Mouse (Mus musculus) hindbrain, embryonic 10.5 days (tissue): Measurements from ENCODE around the gene Zic1. TPM values are rescaled to one million over a fixed set of nuclear protein-coding genes. Genes with fewer than 3 reads are reported as not detected.

Experiments
- DNase-seq: peaks from one replicate; pipeline ENCODE4 v3.0.0-alpha.2; 2017; ENCODE audit warnings: low spot score
- H3K27ac ChIP-seq: fragments of 300-500 bp; sonication (generic); 2 replicates; pipeline ENCODE4 v1.5.1; 2016; ENCODE audit warnings: mild to moderate bottlenecking, moderate library complexity
- H3K27me3 ChIP-seq: fragments of 300-500 bp; sonication (generic); 2 replicates; pipeline ENCODE4 v1.6.1; 2016; ENCODE audit warnings: mild to moderate bottlenecking; ENCODE audit not compliant: poor library complexity, insufficient read depth, severe bottlenecking
- H3K36me3 ChIP-seq: fragments of 300-500 bp; sonication (generic); 2 replicates; pipeline ENCODE4 v1.6.1; 2016; ENCODE audit warnings: mild to moderate bottlenecking, moderate library complexity
- H3K4me1 ChIP-seq: fragments of 300-500 bp; sonication (generic); replicated peaks from 2 replicates; pipeline ENCODE4 v1.6.1; 2016; ENCODE audit warnings: mild to moderate bottlenecking
- H3K4me3 ChIP-seq: fragments of 300-500 bp; sonication (generic); 2 replicates; pipeline ENCODE4 v1.5.1; 2016; ENCODE audit warnings: mild to moderate bottlenecking, moderate library complexity
- H3K9me3 ChIP-seq: fragments of 300-500 bp; sonication (generic); 2 replicates; pipeline ENCODE4 v1.6.1; 2016; ENCODE audit warnings: mild to moderate bottlenecking, moderate library complexity
- WGBS: fragments of 180-500 bp; shearing (Covaris S2); methylation state at CpG from one replicate; pipeline ENCODE4 v1.1.7; 2016; 5-methylcytosine and 5-hydroxymethylcytosine counted together
- polyA plus RNA-seq: library from polyadenylated mRNA; unstranded; fragments of >200 nt; fragmentation: Nextera tagmentation; extraction: Ambion mirVana; gene quantifications from 2 replicates; pipeline ENCODE4 v1.2.1, GENCODE M21; 2016

Gene Zic1
- polyA plus RNA-seq = 6.9 and 8.1 TPM in 2 replicates

DNA sequence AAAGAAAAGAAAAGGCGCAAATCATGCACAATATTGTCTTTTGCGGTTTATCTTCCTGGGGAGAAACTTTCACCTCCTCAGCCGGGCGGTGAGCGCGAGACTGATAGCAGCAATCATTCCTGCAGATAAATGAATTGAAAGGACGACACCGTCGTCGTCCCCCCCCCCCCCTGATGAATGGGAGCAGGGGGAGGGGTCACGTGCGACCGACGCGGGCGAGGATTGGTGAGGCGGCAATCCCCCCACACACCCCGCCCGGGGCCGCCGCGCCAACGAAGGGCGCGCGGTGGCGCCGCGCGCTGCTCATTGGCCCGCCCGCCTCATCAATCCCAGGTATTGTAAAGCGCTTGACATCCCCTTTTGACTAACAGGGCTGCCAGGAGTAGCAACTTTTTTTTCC is at the start of gene Zic1:
Gene Zic1, minus strand, starts transcription at position 147 of the 400 bp plus-strand sequence.
- Histone ChIP-seq H3K4me3 (peak within 1 kb of the TSS; percentile 69), H3K36me3 (peaks cover 31% of the 10 kb centered on the region), H3K4me1 (peaks cover 42% of the 10 kb centered on the region), H3K27me3 (peaks cover 100% of the 10 kb centered on the region), H3K27ac (peak within 1 kb of the TSS; percentile 94), H3K9me3 (no peaks in the 10 kb centered on the region)
- WGBS = under 1% methylated on average over 33 of the region's 33 CpGs
- DNase-seq = peak; percentile 86

DNA sequence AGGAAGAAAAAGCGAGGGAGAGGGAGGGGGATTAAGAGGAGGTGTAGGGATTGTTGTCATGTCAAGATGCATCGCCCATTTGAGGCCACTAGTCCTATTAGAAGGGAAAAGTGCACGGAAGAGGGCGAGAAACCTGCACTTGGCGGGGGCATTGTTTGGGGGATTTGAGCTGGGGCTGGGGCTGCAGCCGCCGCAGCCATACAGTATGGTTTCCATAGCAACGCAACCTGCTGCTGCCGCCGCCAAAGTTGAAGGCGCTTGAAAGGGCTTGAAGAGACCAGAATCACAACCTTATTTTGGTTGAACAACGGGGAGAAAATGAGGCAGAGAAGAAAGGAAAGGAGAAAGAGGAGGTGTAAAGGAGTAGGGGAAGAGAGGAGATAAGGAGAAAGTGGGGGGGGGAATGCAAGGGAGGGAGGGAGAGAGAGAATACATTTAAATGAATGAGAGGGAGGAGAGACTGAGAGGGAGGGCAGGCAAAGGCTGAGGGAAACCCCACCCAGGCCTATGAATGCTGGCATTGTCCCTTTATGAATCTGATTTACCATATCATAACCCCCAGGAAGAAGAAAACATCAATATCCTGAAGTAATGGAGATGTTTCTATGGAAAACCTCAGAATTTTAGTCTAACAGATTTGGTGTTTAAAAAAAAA is 48.5 kb upstream of the Zic1 start:
- H3K4me3 ChIP-seq = peak overlapping the region; percentile 24
- 0 out of 2 replicates have a peak, but pooled peaks cover 2% of the 10 kb centered on the region for H3K9me3 ChIP-seq
- H3K4me1 ChIP-seq = peaks cover 39% of the 10 kb centered on the region
- DNase-seq = peak; percentile 55
- 2% methylated on average over 12 of the region's 12 CpGs for WGBS
- 0 out of 2 replicates have a peak overlapping the region, but pooled peaks have one; percentile 45 for H3K27ac ChIP-seq
- no peaks in the 10 kb centered on the region for H3K36me3 ChIP-seq
- H3K27me3 ChIP-seq = peaks cover 99% of the 10 kb centered on the region

DNA sequence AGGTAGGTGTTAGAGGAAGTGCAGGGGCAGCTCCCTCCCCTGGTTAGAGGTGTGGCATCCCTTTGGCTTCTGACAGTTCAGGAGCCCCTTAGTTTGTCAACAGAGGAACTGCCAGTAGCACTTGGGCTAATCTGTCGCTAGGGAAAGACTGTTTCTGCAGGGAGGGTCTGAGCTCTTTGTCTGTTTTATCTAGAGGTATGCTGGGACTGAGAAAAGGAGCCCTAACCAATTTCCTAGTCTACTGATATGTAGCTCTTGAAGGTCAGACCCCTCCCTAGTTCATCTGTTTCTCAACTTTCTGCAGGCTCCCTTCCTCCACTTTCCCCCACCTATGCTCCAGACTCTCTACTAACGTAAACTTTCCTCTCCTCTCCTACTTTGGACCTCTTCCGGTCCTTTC is 44.2 kb upstream of the Zic1 start:
- whole genome bisulfite sequencing = 0% methylated on average over 3 of the region's 3 CpGs
- H3K27me3 ChIP-seq = peaks cover 99% of the 10 kb centered on the region
- H3K4me1 ChIP-seq = peaks cover 36% of the 10 kb centered on the region
- DNase-seq = no peak
- no peaks in the 10 kb centered on the region for H3K36me3 ChIP-seq
- no peak overlapping the region; the same call in 1 of the 2 replicates for H3K27ac ChIP-seq
- no peak overlapping the region; the same call in 1 of the 2 replicates for H3K4me3 ChIP-seq
- H3K9me3 ChIP-seq = 0 out of 2 replicates have a peak, but pooled peaks cover 2% of the 10 kb centered on the region

DNA sequence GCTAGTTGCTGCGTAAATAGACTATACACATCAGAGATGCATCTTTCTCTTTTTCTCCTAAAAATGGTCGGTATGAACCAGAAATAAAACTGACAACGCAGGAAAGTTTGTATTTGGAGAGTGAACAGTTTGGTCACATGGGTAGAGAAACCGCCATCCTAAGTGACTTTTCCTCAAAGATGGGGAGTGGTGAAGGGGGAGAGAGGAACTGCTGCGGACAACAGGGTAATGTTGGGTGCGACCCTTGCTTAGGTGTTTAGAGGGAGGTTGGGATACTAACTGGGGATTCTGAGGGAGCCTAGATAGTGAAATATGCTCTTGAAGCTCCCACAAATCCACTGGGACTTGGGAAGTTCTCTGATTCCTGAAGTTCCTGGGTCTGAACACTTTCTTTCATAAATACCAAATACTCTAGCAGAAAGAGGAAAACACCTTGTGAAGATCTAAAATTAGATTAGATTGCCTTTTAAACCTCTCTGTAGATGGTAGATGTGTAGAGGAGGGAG is 40.7 kb upstream of the Zic1 start:
- H3K4me3 ChIP-seq = peak overlapping the region; percentile 42
- peaks cover 30% of the 10 kb centered on the region for H3K4me1 ChIP-seq
- no peaks in the 10 kb centered on the region for H3K36me3 ChIP-seq
- H3K27ac ChIP-seq = no peak overlapping the region
- WGBS = 1% methylated on average over 6 of the region's 6 CpGs
- H3K27me3 ChIP-seq = peaks cover 100% of the 10 kb centered on the region
- no peak for DNase-seq
- no peaks in the 10 kb centered on the region for H3K9me3 ChIP-seq

DNA sequence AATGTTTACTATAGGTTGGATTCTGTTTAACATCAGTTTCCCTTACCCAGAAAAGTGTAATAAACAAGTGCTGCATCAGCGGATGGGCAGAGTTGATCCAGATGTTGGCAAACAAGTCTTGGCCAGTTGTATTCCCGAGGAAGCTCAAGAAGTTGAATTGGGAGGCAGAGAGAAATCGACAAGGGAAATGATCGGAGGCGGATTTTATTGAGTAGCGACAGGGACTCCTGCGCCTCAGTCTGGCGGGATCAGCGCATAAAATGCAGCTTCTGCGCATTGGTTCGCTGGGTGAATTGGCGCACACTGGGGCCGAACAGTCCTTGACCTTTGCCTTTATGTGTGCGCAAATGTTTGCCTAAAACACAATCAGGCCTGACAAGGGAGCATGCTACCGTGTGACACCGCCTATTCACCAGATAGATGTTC is 40.2 kb upstream of the Zic1 start:
- Histone ChIP-seq H3K4me3 (peak overlapping the region; percentile 42), H3K9me3 (no peaks in the 10 kb centered on the region), H3K27me3 (peaks cover 100% of the 10 kb centered on the region), H3K4me1 (peaks cover 30% of the 10 kb centered on the region), H3K36me3 (no peaks in the 10 kb centered on the region), H3K27ac (peak overlapping the region; percentile 78; the same call in 1 of the 2 replicates)
- peak; percentile 75 for DNase-seq
- under 1% methylated on average over 16 of the region's 16 CpGs for WGBS

DNA sequence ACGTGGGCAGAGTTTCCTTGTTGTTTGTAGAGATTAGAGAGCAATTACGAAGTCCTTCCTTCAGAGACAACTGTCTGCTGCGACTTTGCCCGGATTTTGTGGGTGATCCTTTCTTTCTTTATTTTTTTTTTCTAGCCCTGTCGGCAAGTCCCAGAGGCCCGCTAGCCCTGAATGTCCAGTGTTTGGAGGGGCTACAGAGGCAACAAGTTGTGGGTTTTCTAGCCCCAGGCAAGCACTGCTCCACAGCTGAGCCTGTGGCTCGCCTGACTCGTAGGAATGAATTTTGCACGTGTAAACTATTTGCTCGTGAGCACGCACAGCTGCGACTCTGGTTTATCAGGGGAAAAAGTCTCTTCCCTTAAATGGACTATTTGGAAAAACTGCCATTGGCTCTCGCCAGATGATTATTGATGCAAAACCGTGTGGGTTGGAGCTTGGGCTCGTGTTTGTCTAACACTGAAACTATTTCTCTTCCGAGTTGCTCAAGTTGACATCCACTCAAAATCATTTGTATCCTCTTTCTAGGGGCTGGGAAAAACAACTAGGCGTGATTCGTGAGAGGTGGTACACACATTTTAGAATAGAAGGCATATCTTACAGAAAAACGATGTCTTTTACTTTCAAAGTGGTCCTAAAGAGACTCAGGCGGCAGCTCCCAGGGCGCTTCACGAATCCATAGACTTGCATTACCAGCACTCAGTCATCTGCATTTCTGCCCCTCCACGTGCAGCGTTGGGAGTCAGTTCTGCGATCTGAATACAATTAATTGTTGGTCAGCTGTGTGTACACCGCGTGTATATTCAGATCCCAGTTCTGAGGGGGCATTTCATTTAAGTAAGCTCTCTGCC is 39.5 kb upstream of the Zic1 start:
- Histone ChIP-seq H3K4me1 (peaks cover 30% of the 10 kb centered on the region), H3K36me3 (no peaks in the 10 kb centered on the region), H3K9me3 (no peaks in the 10 kb centered on the region), H3K27me3 (peaks cover 100% of the 10 kb centered on the region), H3K27ac (peak overlapping the region; percentile 78), H3K4me3 (peak overlapping the region; percentile 42)
- 1% methylated on average over 27 of the region's 27 CpGs for WGBS
- DNase-seq = peak; percentile 55

DNA sequence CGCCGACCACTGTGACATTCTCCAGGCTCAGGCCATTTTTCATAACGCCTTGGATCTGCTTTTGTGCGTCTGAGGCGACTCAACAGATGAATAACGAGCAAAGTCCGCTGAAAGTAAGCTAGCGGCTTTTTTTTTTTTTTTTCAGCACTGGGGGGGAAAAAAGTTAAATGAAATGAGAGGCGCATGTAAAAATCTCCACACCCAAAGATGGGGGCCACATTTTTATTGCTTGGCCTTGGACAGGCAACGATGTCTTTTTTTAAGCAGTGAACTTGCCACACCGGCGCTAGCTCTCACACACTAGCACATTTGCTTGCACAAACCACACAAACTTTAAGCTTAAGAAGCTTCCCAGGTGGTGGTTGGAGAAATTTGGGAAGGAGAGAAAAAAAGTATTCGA is 38.6 kb upstream of the Zic1 start:
- Histone ChIP-seq H3K27ac (no peak overlapping the region), H3K4me3 (peak overlapping the region; percentile 42), H3K4me1 (peaks cover 24% of the 10 kb centered on the region; the same call in 1 of the 2 replicates), H3K36me3 (no peaks in the 10 kb centered on the region), H3K27me3 (peaks cover 100% of the 10 kb centered on the region), H3K9me3 (no peaks in the 10 kb centered on the region)
- DNase-seq = peak; percentile 30
- 2% methylated on average over 13 of the region's 13 CpGs for WGBS

DNA sequence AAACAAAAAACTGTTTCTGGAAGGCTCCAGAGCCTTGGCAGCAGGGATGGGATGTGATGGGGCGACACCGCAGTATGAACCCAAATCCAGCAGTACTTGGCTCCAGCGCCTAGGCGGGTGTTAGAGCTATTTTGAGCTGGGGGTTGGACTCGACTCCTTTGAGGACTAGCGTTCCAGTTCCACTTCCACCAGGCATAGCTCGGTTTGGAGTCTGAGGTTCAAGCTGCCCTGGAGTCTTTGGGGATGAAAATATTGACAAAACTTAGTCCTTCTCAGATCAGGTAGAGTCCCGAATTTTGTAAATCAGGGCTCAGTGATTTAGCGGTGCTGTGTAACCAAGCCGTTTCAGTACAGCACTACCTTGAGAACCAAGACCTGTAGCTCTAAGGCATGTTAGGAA is 35.9 kb upstream of the Zic1 start:
- DNase-seq = peak; percentile 29
- no peak overlapping the region for H3K4me3 ChIP-seq
- no peaks in the 10 kb centered on the region for H3K9me3 ChIP-seq
- H3K4me1 ChIP-seq = peaks cover 29% of the 10 kb centered on the region; the same call in 1 of the 2 replicates
- peaks cover 100% of the 10 kb centered on the region for H3K27me3 ChIP-seq
- no peak overlapping the region for H3K27ac ChIP-seq
- H3K36me3 ChIP-seq = no peaks in the 10 kb centered on the region
- 3% methylated on average over 10 of the region's 10 CpGs for WGBS

DNA sequence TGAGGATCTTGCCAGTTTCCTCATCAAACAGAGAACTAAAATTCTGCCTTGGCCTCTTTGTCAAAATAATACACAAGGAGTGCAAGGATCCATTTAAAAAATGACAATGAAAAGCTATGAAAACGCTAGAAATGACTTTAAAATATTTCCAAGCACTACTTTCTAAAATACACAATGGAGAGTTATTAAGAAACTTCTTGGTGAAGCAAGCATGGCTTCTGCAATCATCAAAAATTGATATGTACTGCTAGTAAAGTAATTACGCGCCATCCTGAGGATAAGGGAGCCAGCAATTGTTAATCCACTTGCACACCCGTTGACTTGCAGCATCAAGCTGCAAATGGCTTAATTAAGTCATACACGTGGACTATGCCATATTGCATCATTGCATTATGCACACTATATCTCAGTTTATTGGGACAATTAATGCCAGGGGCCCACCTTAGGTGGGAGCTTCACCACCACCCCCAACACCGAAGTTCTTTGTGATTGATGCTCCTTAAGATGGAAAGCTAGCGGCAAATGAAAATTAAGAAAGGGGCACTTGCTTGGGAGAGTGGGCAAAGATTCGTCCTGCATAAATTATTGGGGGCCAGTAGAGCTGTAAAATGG is 35.0 kb upstream of the Zic1 start:
- H3K4me3 ChIP-seq = no peak overlapping the region
- no peaks in the 10 kb centered on the region for H3K36me3 ChIP-seq
- H3K4me1 ChIP-seq = peaks cover 24% of the 10 kb centered on the region; the same call in 1 of the 2 replicates
- no peaks in the 10 kb centered on the region for H3K9me3 ChIP-seq
- H3K27ac ChIP-seq = no peak overlapping the region
- peak; percentile 26 for DNase-seq
- 6% methylated on average over 8 of the region's 8 CpGs for WGBS
- peaks cover 100% of the 10 kb centered on the region for H3K27me3 ChIP-seq

DNA sequence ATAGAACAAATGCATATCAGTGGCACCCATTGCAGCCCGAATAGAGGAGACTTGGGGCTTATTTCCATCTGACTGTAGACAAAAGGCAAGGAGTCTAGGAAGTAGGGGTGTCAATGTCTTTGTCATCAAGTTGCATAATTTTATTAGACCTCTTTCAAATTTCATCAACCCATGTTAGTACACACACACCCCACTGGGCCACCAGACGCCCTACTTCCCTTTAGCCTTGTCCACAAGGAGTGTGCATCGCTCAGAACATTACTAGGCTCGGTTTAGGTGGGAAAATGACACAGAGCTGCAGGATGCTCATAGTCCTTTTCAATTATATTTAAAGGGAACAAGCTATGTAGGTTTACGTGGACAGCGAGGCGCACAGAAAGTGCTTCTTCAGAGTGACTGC is 34.4 kb upstream of the Zic1 start:
- H3K9me3 ChIP-seq = no peaks in the 10 kb centered on the region
- peaks cover 22% of the 10 kb centered on the region; the same call in 1 of the 2 replicates for H3K4me1 ChIP-seq
- peaks cover 100% of the 10 kb centered on the region for H3K27me3 ChIP-seq
- no peak overlapping the region for H3K4me3 ChIP-seq
- no peaks in the 10 kb centered on the region for H3K36me3 ChIP-seq
- WGBS = 10% methylated on average over 7 of the region's 7 CpGs
- no peak for DNase-seq
- H3K27ac ChIP-seq = no peak overlapping the region

DNA sequence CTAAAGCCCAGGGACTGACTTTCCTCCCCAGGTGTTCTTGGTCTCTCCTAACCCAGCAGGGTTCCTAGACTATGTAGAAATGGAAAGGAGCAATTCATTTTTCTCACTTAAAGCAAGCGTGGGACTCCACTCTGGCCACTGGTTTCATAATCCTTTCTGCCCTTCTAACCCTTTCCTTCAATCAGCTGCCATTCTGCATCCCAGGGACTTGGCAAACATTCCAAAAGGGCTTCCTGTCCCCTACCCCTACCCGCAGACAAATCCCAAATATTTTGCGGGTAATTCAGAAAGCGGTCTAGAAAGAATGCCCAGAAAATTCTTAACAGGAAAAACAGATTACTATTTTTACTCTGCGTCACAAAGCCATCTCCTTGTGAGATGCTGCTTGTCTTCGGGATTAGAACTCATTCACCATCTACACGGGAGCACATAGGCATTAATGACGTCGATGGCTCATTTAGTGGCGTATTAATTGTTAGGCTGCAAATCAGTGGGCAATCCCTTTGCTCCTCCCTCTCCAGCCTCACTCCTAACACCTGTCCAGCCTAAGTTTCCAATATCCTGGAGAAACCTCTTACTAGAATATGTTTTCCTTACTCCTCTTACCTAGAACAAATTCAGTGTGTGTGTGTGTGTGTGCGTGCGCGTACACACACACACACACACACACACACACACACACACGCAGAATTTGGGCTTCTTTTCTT is 29.6 kb upstream of the Zic1 start:
- peaks cover 100% of the 10 kb centered on the region for H3K27me3 ChIP-seq
- peak; percentile 24 for DNase-seq
- peaks cover 36% of the 10 kb centered on the region for H3K4me1 ChIP-seq
- no peaks in the 10 kb centered on the region for H3K36me3 ChIP-seq
- no peak overlapping the region for H3K27ac ChIP-seq
- WGBS = 7% methylated on average over 14 of the region's 14 CpGs
- H3K4me3 ChIP-seq = no peak overlapping the region
- no peaks in the 10 kb centered on the region for H3K9me3 ChIP-seq

DNA sequence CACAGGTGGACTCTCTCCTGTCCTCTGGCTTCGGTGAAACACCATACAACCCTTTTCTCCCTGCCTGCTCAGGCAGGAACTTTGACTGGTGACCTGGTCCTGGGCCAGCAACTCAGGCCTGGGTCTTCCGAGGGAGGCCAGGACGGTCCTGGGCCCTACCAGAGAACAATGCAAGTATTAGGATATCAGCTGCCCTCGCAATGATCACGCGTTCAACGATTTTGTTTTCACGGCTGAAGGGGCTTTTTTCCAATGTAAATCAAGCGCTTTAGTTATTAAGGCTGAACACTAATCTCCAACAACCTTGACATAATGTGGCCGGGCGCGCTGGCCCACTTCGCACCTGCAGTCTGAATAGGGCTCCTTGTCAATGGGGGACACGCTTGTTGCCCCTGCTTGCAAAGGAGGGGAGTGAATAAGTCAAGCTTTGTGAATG is 28.6 kb upstream of the Zic1 start:
- Histone ChIP-seq H3K4me3 (no peak overlapping the region), H3K27ac (no peak overlapping the region), H3K9me3 (no peaks in the 10 kb centered on the region), H3K36me3 (no peaks in the 10 kb centered on the region), H3K27me3 (peaks cover 100% of the 10 kb centered on the region), H3K4me1 (peaks cover 46% of the 10 kb centered on the region)
- peak; percentile 51 for DNase-seq
- 2% methylated on average over 14 of the region's 14 CpGs for WGBS
